Mouse (Mus musculus): ENCODE measurements around the gene Klra5. TPM values are rescaled to one million over a fixed set of nuclear protein-coding genes. Genes with fewer than 3 reads are reported as not detected.
"Not testable (repeated sequence)": the region's sequence is repeated elsewhere in the genome, so short reads cannot be mapped to it uniquely, and the experiment has no call there.

Klra5 gene
- polyA plus RNA-seq (2017; shearing (Covaris generic)) = not detected

DNA sequence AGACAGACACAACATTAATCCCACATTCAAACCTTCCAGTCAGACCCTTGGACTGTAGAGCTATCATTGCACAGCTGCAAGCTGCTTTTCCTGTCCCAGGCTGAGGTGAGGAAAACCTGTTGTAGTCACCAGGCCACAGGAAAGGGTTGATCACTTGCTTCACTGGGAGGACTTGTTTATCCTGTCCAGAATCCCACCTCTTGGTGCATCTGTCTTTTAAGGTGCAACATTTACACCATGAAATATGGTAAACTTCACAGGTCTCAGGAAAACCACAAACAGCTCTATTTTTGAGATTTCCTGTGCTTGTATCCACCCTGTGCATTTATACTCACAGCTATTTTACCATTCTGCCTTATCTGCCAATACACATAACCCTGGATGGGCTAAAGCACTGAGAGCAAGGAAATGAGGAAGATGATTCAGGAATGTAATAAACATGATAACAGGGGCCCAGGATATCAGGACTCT, at the start of gene Klra5:
Klra5 (minus strand) TSS at position 175 of the 471 bp plus-strand sequence.
- not testable (repeated sequence) for ATAC-seq

DNA sequence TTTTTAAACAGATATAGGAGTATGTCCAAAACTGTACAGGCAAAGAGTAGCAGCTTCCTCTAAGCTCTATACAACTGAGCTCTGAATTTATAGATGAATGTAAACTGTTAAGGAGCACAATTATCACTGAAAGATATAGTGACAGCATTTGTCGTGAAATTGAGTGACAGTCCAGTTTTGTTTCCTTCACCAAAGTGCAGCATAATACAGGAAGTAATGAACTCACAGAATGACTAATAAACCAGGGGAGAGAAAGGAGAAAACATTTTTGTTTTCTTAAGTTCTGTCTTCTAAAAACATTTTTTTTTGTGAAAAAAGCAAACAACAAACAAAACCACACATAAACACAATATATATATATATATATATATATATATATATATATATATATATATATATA, 454 bp downstream of the Klra5 start:
- ATAC-seq = no peak

DNA sequence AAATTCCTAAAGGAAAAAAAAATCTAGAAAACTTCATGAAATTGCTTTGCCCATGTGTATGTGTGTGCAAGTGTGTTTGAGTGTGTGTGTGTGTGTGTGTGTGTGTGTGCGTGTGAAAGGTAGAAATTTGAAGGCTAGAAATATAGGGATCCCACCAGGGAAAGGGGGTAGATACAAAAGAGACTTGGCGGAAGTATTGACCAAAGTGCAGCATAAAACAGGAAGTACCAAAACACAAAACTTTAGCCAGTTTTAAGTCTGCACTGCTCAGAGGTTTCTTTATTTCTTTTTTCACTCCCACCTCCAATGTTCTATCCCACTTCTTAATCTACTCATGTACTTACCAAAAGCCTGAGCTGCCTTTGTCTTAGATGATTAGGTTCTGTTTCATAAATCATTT, 34.9 kb downstream of the Klra5 start:
- no peak for ATAC-seq

DNA sequence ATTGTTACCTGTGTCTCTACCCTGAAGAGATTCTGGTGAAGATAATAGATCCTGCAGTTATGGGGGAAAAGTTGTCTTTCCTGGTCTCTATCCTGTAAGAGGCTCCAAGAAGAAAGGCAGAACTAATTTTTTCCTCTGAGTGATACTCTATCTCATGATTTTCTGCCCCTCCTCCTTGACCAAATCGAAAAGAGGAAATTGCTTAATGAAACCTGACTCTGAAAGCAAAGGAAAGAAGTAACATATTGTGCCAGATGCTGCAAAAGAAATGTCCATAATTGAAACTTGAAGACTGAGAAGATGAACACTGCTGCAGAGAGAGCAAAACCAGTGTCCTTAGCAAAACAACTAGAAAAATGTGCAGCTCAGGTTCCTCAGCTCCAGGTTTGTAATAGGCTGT, 40.9 kb downstream of the Klra5 start, which contains the start of gene Klra17:
Klra17 (minus strand) TSS at position 124 of the 400 bp plus-strand sequence.
- no peak for ATAC-seq

DNA sequence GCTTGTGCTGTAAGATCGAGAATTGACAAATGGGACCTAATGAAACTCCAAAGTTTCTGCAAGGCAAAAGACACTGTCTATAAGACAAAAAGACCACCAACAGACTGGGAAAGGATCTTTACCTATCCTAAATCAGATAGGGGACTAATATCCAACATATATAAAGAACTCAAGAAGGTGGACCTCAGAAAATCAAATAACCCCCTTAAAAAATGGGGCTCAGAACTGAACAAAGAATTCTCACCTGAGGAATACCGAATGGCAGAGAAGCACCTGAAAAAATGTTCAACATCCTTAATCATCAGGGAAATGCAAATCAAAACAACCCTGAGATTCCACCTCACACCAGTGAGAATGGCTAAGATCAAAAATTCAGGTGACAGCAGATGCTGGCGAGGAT, 55.1 kb downstream of the Klra5 start, which contains the start of gene Gm17631:
Gm17631 (plus strand) TSS at position 301 of the 400 bp plus-strand sequence.
- ATAC-seq = not testable (repeated sequence)

Other genes starting within 250 kb of the Klra5 start
- gene Klrc1, start 238.7 kb downstream of the Klra5 start, polyA plus RNA-seq (2017; shearing (Covaris generic)) = 1 to 10 TPM in 1 of 3 experiments, not detected in 2; 4.8 TPM
- under 1 TPM in 1 of 3 experiments, not detected in 2; 0.73 TPM for gene Klri1, start 200.5 kb downstream of the Klra5 start, polyA plus RNA-seq (2017; shearing (Covaris generic))
- not detected for gene Klri2, start 177.2 kb downstream of the Klra5 start, polyA plus RNA-seq (2017; shearing (Covaris generic))
- gene Gm156, start 133.4 kb downstream of the Klra5 start, polyA plus RNA-seq (2017; shearing (Covaris generic)) = not detected
- not detected for gene Gm17631, start 55.0 kb downstream of the Klra5 start, polyA plus RNA-seq (2017; shearing (Covaris generic))
- gene Klra17, start 41.0 kb downstream of the Klra5 start, polyA plus RNA-seq (2017; shearing (Covaris generic)) = under 1 TPM in 1 of 3 experiments, not detected in 2; 0.82 TPM
- gene Klra6, start 109.3 kb upstream of the Klra5 start, polyA plus RNA-seq (2017; shearing (Covaris generic)) = not detected
- not detected for gene Klra4, start 149.6 kb upstream of the Klra5 start, polyA plus RNA-seq (2017; shearing (Covaris generic))
- not detected for gene Klra8, start 212.2 kb upstream of the Klra5 start, polyA plus RNA-seq (2017; shearing (Covaris generic))